Mouse (Mus musculus): ENCODE measurements at regions not wholly inside any gene's neighbourhood (a gene's known extent, or its start where the extent isn't known, plus 50 kb on each side); places are given as distances from the start of the nearest gene placed in this dataset.

DNA sequence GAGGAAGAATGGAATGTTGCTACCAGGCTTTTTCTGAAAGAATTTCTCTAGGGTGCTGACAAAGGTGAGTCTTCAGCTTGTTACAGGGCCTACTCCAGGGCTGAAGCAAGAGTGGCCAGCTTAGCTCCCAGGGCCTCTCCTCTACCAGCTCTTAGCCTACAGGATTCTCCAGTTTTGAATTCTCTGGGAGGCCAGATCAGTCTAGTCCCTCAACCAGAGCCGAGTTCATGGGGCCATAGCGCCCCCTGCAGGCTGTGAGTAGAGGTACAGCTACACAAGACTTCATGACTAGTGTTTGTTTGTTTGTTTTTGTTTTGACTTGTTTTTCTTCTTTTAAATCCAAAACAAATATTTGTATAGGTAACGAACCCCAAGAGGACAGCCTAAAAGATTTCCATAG is 211.8 kb upstream of the Eef2kmt start:
- DNase-seq (ENCODE audit: low read depth, low spot score): peak; percentile 51

- no peak for DNase-seq (ENCODE audit: low read depth, low spot score)
These were observed 211.0 kb upstream of the Eef2kmt start for GRCm38 (mm10) chr16:5466760-5467159.

GRCm38 (mm10) chr16:5455352-5455965 is 199.7 kb upstream of the Eef2kmt start:
- DNase-seq (ENCODE audit: low read depth, low spot score): no peak

- DNase-seq (ENCODE audit: low read depth, low spot score): no peak
These were observed 198.5 kb upstream of the Eef2kmt start for GRCm38 (mm10) chr16:5454243-5454642.

DNA sequence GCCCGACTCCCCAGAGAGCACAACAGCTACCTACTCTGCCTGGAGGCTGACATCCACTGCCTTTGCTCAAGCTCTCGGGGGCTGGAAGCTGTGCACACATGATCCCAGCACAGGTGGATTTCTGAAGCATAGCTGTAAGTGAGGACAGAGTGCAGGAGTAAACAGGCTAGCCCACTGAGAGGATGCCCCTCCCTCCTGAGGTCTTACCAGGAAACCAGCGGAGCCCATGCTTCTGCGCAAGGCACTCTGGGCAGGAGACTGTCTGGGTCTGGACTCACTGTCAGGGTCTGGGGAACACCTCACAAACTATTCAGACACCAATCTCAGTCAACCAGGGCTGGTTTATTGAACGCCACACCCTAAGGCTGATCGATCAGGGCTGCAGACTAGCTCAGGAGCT is 197.2 kb upstream of the Eef2kmt start:
- DNase-seq (ENCODE audit: low read depth, low spot score): no peak

- no peak for DNase-seq (ENCODE audit: low read depth, low spot score)
These were observed 190.0 kb upstream of the Eef2kmt start for GRCm38 (mm10) chr16:5445776-5446175.

GRCm38 (mm10) chr16:5444785-5445184 is 189.0 kb upstream of the Eef2kmt start:
- peak; percentile 31 for DNase-seq (ENCODE audit: low read depth, low spot score)

DNA sequence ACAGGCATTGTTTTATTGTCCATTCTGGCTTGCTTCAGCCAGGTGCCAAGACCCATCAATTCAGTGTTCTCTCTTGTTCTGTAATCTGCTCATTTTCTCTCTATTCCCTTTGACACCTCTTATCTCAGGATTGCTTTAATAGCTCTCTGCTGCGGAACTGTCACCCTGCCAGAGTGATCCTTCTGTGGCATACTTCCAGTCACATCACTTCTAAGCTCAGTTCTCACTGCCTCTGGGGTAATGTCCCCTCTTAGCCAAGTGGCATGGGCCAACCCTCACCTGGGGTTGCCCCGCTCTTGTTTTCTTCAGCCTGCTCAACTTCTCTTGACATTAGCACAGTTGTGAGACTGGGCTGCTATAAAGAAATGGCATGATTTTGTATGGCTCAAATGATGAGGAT is 183.9 kb upstream of the Eef2kmt start:
- no peak for DNase-seq (ENCODE audit: low read depth, low spot score)

GRCm38 (mm10) chr16:5438405-5438804 is 182.6 kb upstream of the Eef2kmt start:
- DNase-seq (ENCODE audit: low read depth, low spot score): no peak

GRCm38 (mm10) chr16:5431689-5432088 is 175.9 kb upstream of the Eef2kmt start:
- peak; percentile 79 for DNase-seq (ENCODE audit: low read depth, low spot score)

DNA sequence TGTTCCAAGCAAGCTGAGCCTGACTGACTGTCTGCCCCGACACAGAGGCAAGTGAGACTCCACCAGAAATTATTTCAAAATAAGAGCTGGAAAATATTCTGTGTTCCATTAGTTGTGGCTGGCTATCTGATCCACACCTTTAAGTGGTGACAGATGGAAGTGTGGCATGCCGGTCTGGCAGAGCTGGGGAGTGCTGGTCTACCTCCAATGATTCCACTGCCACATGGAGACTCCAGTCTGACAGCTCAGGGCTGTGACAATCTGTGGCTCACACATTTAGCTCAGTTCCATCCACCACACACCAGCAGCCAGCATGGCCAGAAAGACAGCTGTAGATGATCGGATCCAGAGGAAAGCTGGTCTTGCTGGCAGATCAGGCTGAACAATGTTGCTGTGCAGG is 175.3 kb upstream of the Eef2kmt start:
- no peak for DNase-seq (ENCODE audit: low read depth, low spot score)

DNA sequence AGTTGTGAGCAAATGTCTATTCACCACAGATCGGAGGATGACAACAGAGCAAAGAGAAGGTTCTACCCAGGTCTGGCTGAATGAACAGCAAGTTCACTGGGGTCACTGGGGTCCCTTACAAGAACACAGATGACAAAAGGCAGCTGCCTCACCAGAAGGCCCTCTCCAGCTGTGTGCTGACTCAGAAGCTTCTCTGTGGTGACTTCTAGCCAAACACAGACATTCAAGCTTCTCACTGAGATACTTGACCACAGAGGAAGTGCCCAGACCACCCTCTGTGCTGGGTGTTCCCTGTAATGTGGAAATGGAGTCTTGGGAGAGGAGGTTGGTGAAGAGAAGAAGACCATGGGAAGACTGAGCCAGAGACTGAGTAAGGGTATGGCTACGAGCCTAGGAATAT is 173.7 kb upstream of the Eef2kmt start:
- no peak for DNase-seq (ENCODE audit: low read depth, low spot score)

DNA sequence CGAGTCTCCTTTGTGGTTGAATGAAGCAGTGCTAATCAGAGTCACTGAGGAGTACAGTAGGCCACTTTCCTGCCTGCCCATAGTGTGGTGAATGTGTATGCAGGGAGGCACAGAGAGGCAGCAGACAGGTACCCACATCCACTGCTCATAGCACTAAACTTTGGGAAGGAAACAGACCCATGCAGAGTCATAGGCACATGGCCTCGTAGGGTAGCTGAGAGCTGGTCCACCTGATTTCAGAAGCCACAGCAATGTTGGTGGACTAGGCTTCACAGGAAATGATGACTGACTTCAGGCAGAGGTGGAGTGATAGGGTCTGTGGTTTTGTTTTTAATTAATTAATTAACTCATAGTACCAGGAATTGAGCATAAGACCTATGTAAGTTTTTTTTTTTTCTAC is 170.1 kb upstream of the Eef2kmt start:
- DNase-seq (ENCODE audit: low read depth, low spot score): no peak

- no peak for DNase-seq (ENCODE audit: low read depth, low spot score)
These were observed 166.3 kb upstream of the Eef2kmt start for GRCm38 (mm10) chr16:5422041-5422440.

DNA sequence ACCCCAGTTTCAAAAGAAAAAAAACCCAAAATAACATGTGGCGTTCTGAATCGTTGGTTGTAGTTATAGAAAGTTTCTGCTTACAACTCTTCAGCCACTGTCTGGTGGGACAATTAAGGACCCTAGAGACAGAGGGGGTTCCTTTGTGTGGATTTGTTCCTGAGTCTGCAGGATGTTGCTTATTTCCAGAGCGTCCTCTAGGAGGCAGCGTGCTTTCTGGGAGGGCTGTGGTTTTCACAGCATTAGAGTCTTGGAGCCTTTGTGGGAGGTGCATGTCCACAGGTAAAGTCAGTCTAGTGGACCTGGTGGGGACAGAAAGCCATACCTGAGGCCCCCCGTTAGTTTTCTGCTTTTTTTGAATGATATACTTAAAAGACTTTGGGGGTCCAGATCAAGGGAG is 165.8 kb upstream of the Eef2kmt start:
- DNase-seq (ENCODE audit: low read depth, low spot score): no peak

DNA sequence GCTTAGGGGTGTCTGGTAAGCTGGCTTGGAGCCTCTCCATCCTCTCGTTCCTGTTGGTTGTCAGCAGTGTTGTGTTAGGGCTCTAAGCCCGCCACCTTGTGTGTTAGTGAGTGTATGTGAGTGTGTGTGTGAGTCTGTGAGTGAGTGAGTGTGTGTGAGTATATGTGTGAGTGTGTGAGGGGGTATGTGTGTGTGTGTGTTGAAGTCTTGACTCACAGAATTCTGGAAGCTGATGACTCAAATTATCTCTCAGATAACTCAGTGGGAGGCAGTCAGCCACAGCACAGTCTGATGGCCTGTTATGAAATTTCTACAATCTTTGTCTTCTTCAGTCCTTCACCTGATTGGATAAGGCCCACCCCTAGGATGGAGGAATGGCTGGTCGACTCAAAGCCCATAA is 163.7 kb upstream of the Eef2kmt start:
- no peak for DNase-seq (ENCODE audit: low read depth, low spot score)

DNA sequence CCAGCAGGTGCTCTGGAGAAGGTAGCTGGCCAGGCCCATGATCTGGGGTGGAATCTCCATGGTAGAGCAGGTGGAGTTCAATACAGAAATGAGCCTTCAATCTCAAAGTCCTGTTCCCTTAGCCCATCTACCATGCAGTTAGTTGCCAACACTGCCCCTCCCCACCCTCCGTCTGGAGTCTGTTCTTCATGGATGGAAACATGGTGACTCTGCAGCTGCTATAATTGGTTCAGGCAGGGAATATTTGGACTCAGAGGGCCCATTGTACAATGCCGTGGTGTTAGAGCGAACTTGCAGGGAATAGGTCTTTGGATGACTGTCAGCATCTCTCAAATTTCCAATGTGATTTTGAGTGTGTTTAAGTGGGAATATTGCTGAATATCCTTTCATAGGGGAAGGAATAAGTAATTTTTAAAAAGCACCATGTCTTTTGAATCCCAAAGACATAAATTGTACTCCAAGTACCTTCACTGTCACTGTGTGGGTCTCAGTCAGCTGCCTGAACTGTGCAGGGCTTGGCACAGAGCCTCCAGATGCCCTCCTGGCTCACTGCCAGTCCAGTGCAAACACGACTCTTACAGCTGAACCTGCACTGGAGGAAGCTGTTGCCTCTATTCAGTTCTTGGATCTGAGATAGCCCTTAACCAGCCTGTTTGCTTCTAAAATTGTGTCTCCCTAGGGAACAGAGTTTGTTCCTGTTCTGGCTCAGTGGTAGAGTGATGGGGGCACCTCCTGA is 162.8 kb upstream of the Eef2kmt start:
- no peak for DNase-seq (ENCODE audit: low read depth, low spot score)

- DNase-seq (ENCODE audit: low read depth, low spot score): peak; percentile 45
These were observed 159.5 kb upstream of the Eef2kmt start for GRCm38 (mm10) chr16:5415310-5415709.

GRCm38 (mm10) chr16:5411819-5412385 is 156.1 kb upstream of the Eef2kmt start:
- DNase-seq (ENCODE audit: low read depth, low spot score): no peak

GRCm38 (mm10) chr16:5406711-5407110 is 150.9 kb upstream of the Eef2kmt start:
- peak; percentile 71 for DNase-seq (ENCODE audit: low read depth, low spot score)

DNA sequence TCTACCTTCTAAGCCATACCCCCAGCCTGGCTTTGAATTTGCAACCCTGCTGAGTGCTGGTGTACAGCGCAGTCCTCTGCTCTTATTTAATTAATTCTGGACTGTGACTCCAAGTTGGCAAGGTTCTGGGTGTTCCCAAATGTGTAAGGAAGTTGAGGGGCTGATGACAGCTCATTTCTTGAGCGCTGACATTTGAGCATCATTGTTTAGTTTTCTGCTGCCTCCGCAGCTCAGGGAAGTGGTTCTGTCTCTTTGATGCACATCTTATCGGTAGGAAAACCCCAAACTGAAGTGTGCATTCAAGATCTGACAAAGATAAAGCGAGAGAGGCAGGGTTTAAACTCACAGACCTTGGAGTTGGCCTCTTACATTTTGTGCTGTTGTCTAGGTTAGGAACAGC is 137.6 kb upstream of the Eef2kmt start:
- DNase-seq (ENCODE audit: low read depth, low spot score): no peak

GRCm38 (mm10) chr16:5382930-5383329 is 127.1 kb upstream of the Eef2kmt start:
- no peak for DNase-seq (ENCODE audit: low read depth, low spot score)

DNA sequence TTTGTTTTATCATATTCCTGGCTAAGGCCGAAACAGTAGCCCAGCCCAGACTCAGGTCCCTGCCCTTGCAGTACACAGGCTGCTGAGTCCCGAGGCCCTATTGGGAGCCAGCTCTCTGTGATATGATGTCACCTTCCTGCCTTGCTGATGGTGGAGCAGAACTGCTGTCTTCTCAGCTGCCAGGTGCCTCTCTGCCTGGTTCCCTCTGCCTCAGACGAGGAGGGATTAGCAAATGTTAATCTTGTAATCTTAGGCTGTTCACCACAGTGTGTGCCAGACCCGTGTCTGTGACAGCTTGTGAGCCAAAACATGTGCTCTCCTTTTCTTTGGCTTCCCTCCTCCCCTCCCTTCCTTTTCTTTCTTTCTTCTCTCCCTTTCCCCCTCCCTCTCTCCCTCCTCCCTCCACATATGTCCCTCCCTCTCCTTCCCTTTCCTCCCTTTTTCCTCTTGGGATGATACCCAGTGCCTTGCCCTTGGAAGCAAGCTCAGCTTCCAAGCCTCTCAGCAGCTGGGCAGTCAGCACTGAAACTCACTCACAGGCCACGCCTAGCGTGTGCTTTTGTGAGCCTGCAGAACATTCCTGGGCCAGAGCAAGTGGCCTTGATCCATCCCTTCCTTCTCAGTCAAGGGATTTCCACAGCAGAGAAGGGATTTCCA is 126.6 kb upstream of the Eef2kmt start:
- DNase-seq (ENCODE audit: low read depth, low spot score): no peak

Data from A20 (cell line).